Mouse (Mus musculus) myocyte (in vitro differentiated cells): ENCODE measurements around the gene Tmem108. TPM values are rescaled to one million over a fixed set of nuclear protein-coding genes. Genes with fewer than 3 reads are reported as not detected.

ENCODE experiments used
- H3K27me3 ChIP-seq: one replicate; pipeline ENCODE4 v1.6.1; 2011; ENCODE audit not compliant: control insufficient read depth, insufficient read depth, insufficient read length
- H3K36me3 ChIP-seq: one replicate; pipeline ENCODE4 v1.6.1; 2011; ENCODE audit not compliant: control insufficient read depth, insufficient read depth
- H3K4me2 ChIP-seq: one replicate; pipeline ENCODE4 v1.6.1; 2011; ENCODE audit warnings: low read depth, control low read depth
- H3K4me3 ChIP-seq: one replicate; pipeline ENCODE4 v1.5.1; 2011; ENCODE audit warnings: mild to moderate bottlenecking, control low read depth, moderate library complexity
- H3K79me2 ChIP-seq: one replicate; pipeline ENCODE4 v1.6.1; 2011; ENCODE audit not compliant: control insufficient read depth, insufficient read depth
- H3ac ChIP-seq: one replicate; pipeline ENCODE4 v1.6.1; 2011; ENCODE audit not compliant: control insufficient read depth, insufficient read length
- CEBPB ChIP-seq: IDR thresholded peaks from 2 replicates; pipeline ENCODE4 v1.6.1; 2011; ENCODE audit warnings: mild to moderate bottlenecking, moderate library complexity; ENCODE audit not compliant: poor library complexity, insufficient read depth, severe bottlenecking
- E2F4 ChIP-seq: IDR thresholded peaks from one replicate; pipeline ENCODE4 v1.6.1; 2011; ENCODE audit warnings: mild to moderate bottlenecking, control low read depth, moderate library complexity; ENCODE audit not compliant: insufficient read depth
- MAX ChIP-seq: IDR thresholded peaks from one replicate; pipeline ENCODE4 v1.6.1; 2011; ENCODE audit warnings: low read depth, mild to moderate bottlenecking, control low read depth
- MYOD1 ChIP-seq, 3 experiments: IDR thresholded peaks; one replicate each; pipeline ENCODE4 v1.6.1; 2011; ENCODE audit warnings: control low read depth in 2 of 3, low read depth in 2 of 3, mild to moderate bottlenecking in 2 of 3, moderate library complexity in 1 of 3; ENCODE audit not compliant: insufficient read length in 2 of 3, control insufficient read depth in 1 of 3
- MYOG ChIP-seq, 3 experiments: IDR thresholded peaks; one replicate each; pipeline ENCODE4 v1.6.1; 2011; ENCODE audit warnings: control low read depth in 2 of 3, low read depth in 2 of 3, mild to moderate bottlenecking in 2 of 3; ENCODE audit not compliant: insufficient read length in 2 of 3, control insufficient read depth in 1 of 3, insufficient read depth in 1 of 3
- POLR2A ChIP-seq: IDR thresholded peaks from one replicate; pipeline ENCODE4 v1.6.1; 2011; ENCODE audit warnings: low read depth, mild to moderate bottlenecking, control low read depth, moderate library complexity; ENCODE audit not compliant: insufficient read length
- POLR2AphosphoS2 ChIP-seq: IDR thresholded peaks from one replicate; pipeline ENCODE4 v1.6.1; 2011; ENCODE audit warnings: low read depth, control low read depth; ENCODE audit not compliant: insufficient read length
- REST ChIP-seq: IDR thresholded peaks from one replicate; pipeline ENCODE4 v1.6.1; 2011; ENCODE audit warnings: mild to moderate bottlenecking, control low read depth, moderate library complexity; ENCODE audit not compliant: insufficient read depth, insufficient read length
- SRF ChIP-seq: IDR thresholded peaks from one replicate; pipeline ENCODE4 v1.6.1; 2011; ENCODE audit warnings: low read depth; ENCODE audit not compliant: control insufficient read depth, insufficient read length
- TCF12 ChIP-seq: IDR thresholded peaks from one replicate; pipeline ENCODE4 v1.6.1; 2011; ENCODE audit warnings: mild to moderate bottlenecking, control low read depth; ENCODE audit not compliant: poor library complexity, insufficient read depth, severe bottlenecking
- TCF3 ChIP-seq: IDR thresholded peaks from one replicate; pipeline ENCODE4 v1.6.1; 2011; ENCODE audit warnings: low read depth, control low read depth; ENCODE audit not compliant: insufficient read length
- USF1 ChIP-seq: IDR thresholded peaks from one replicate; pipeline ENCODE4 v1.6.1; 2011; ENCODE audit warnings: low read depth, mild to moderate bottlenecking, control low read depth, moderate library complexity
- polyA plus RNA-seq: library from polyadenylated mRNA; unstranded; fragments of >200 nt; fragmentation: generic; extraction: Trizol; gene quantifications from one replicate; pipeline ENCODE4 v1.2.1, GENCODE M21; 2012; ENCODE audit warnings: missing spikeins

Tmem108 gene
- polyA plus RNA-seq, 1 experiment: not detected

DNA sequence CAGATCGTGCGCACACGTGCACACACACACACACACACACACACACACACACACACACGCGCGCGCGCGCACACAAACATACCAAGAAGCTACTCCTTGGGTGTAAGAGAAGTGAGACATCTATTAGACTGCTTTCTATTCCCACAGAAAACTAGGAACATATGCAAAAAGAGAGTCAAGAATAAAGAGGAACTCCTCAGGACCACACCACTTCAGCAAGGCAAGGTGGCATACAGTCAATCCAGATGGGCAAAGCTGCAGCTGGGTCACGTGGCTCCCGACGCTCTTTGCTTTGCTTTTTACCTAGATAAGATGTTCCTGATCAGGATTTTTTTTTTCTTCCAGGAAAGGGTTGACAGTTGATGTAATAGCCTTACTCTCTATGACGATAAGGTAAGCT is 45.6 kb downstream of the Tmem108 start:
- no peak overlapping the region for H3K4me3 ChIP-seq
- no peaks in the 10 kb centered on the region for H3K27me3 ChIP-seq
- TF ChIP-seq POLR2A: no peak
- no peak for TF ChIP-seq TCF12
- TF ChIP-seq E2F4: no peak
- no peak for TF ChIP-seq SRF
- TF ChIP-seq MYOG (IDR thresholded peaks at IDR 0.05; ENCODE audit: control insufficient read depth in 1 of 3, insufficient read depth in 1 of 3, insufficient read length in 2 of 3, low read depth in 2 of 3): no peak
- TF ChIP-seq MAX: no peak
- no peak for TF ChIP-seq TCF3
- TF ChIP-seq CEBPB: no peak
- no peak for TF ChIP-seq REST
- no peak for TF ChIP-seq MYOD1 (IDR thresholded peaks at IDR 0.05; ENCODE audit: control insufficient read depth in 1 of 3, insufficient read length in 2 of 3, low read depth in 2 of 3)

DNA sequence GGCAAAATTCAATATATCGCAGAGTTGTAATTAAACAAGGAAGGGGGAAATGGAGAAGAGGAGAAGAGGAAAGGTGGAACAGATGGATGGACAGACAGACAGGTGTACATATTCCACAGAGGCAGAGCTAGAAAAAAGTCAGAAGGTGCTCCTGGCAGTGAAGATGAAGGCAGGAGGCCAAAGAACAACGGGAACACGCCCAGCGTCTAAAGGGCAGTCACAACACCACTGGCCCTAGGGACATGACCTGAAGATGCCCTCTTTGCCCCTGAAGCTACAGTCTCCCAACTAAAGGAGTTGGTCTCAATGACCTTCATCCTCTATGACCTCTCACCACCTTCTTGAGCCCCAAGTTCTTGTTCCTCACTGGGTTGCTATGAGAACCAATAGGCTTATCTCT is 46.3 kb downstream of the Tmem108 start:
- H3ac ChIP-seq: no peak overlapping the region
- no peaks in the 10 kb centered on the region for H3K79me2 ChIP-seq
- no peaks in the 10 kb centered on the region for H3K36me3 ChIP-seq
- H3K4me3 ChIP-seq: no peak overlapping the region
- no peak for TF ChIP-seq USF1
- TF ChIP-seq E2F4: no peak
- no peak for TF ChIP-seq TCF12
- TF ChIP-seq MYOD1 (IDR thresholded peaks at IDR 0.05; ENCODE audit: control insufficient read depth in 1 of 3, insufficient read length in 2 of 3, low read depth in 2 of 3): no peak
- no peak for TF ChIP-seq CEBPB
- no peak for TF ChIP-seq TCF3
- TF ChIP-seq MAX: no peak
- no peak for TF ChIP-seq POLR2AphosphoS2
- no peak for TF ChIP-seq MYOG (IDR thresholded peaks at IDR 0.05; ENCODE audit: control insufficient read depth in 1 of 3, insufficient read depth in 1 of 3, insufficient read length in 2 of 3, low read depth in 2 of 3)
- TF ChIP-seq REST: no peak
- TF ChIP-seq SRF: no peak
- TF ChIP-seq POLR2A: no peak
- no peak overlapping the region for H3K4me2 ChIP-seq
- no peaks in the 10 kb centered on the region for H3K27me3 ChIP-seq

More for the DNA sequence above, 45.6 kb downstream of the Tmem108 start:
- no peaks in the 10 kb centered on the region for H3K79me2 ChIP-seq
- no peaks in the 10 kb centered on the region for H3K36me3 ChIP-seq
- H3K4me2 ChIP-seq: no peak overlapping the region
- no peak overlapping the region for H3ac ChIP-seq

DNA sequence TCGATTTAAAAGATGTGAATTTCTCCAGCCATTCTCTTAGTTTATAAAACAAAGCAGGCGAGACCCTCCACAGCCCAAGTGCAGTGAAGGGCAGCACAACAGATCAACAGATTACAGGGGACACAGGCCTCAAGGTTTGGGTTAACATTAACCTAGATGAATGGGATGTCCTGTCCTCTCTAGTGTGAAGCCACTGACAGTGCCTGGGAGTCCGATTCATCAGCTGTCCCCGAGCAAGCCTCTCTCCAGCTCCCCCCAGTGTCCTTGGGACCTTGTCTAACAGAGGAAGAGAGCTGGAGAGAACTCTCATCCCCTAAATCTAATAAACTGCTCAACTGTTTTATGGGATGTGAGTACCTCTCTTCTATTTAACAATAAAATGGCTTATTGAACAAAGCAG is 48.4 kb downstream of the Tmem108 start:
- Histone ChIP-seq H3K4me2 (no peak overlapping the region), H3K36me3 (no peaks in the 10 kb centered on the region), H3K79me2 (no peaks in the 10 kb centered on the region), H3ac (no peak overlapping the region), H3K4me3 (no peak overlapping the region), H3K27me3 (no peaks in the 10 kb centered on the region)
- TF ChIP-seq TCF3: no peak
- no peak for TF ChIP-seq MAX
- no peak for TF ChIP-seq REST
- TF ChIP-seq POLR2A: no peak
- TF ChIP-seq POLR2AphosphoS2: no peak
- TF ChIP-seq TCF12: no peak
- TF ChIP-seq MYOG (IDR thresholded peaks at IDR 0.05; ENCODE audit: control insufficient read depth in 1 of 3, insufficient read depth in 1 of 3, insufficient read length in 2 of 3, low read depth in 2 of 3): no peak
- no peak for TF ChIP-seq USF1
- TF ChIP-seq SRF: no peak
- no peak for TF ChIP-seq CEBPB
- no peak for TF ChIP-seq MYOD1 (IDR thresholded peaks at IDR 0.05; ENCODE audit: control insufficient read depth in 1 of 3, insufficient read length in 2 of 3, low read depth in 2 of 3)
- no peak for TF ChIP-seq E2F4

DNA sequence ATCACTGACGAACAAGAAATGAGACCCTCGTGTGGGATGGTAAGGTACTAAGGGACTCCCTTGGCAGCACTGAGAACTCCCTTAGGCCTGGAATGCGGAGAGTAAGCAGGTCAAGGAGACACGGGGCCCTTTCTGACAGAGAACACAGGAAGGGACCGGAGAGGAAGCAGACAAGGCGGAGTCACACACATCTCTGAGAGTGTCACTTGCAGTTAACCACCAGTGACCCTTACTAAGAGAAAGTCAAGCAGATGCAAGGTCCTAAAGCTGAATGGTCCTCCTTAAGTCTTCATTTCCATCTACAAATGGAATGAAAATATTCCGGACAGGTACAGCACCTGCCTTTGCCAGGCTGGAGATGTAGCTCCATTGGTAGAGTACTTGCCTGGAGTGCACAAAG is 48.9 kb downstream of the Tmem108 start:
- TF ChIP-seq REST (no peak), MAX (no peak), SRF (no peak), POLR2A (no peak), POLR2AphosphoS2 (no peak), MYOG (IDR thresholded peaks at IDR 0.05; ENCODE audit: control insufficient read depth in 1 of 3, insufficient read depth in 1 of 3, insufficient read length in 2 of 3, low read depth in 2 of 3) (no peak), USF1 (no peak), TCF3 (no peak)
- Histone ChIP-seq H3K27me3 (no peaks in the 10 kb centered on the region), H3K4me2 (no peak overlapping the region), H3K79me2 (no peaks in the 10 kb centered on the region), H3K36me3 (no peaks in the 10 kb centered on the region), H3ac (no peak overlapping the region), H3K4me3 (no peak overlapping the region)

DNA sequence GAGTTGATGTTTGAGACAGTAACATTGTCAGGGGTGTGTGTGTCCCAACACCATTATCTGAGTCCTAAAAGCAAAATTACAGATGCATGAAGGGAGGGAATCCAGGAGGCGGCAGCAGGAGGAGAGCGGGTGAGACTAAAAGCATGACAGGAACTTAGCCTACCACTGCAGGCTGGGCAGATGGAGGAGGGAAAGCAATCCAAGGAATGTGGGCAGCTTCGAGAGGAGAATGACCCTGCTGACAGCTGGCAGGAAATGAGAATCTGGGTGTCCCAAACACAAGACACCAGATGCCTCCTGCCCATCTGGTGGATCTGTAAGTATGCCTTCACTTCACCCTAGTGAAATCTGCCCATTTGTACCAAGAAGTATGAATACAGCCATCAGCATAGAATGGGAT is 51.9 kb downstream of the Tmem108 start:
- H3K79me2 ChIP-seq: no peaks in the 10 kb centered on the region
- TF ChIP-seq MYOG (IDR thresholded peaks at IDR 0.05; ENCODE audit: control insufficient read depth in 1 of 3, insufficient read depth in 1 of 3, insufficient read length in 2 of 3, low read depth in 2 of 3) (peak; percentile 8 to 84 (median 32)), TCF12 (peak; percentile 20), TCF3 (no peak), E2F4 (no peak), MAX (no peak), MYOD1 (IDR thresholded peaks at IDR 0.05; ENCODE audit: control insufficient read depth in 1 of 3, insufficient read length in 2 of 3, low read depth in 2 of 3) (peak in 2 of 3 experiments; percentile 22 to 79), POLR2AphosphoS2 (no peak), SRF (no peak)
- no peak overlapping the region for H3ac ChIP-seq
- H3K4me3 ChIP-seq: no peak overlapping the region
- no peaks in the 10 kb centered on the region for H3K27me3 ChIP-seq
- no peak overlapping the region for H3K4me2 ChIP-seq
- no peaks in the 10 kb centered on the region for H3K36me3 ChIP-seq
